Mouse (Mus musculus): ENCODE measurements around the gene Olfr348. TPM values are rescaled to one million over a fixed set of nuclear protein-coding genes. Genes with fewer than 3 reads are reported as not detected.

Olfr348 gene
- polyA plus RNA-seq (2015; fragmentation: Nextera tagmentation; extraction: Ambion mirVana) = not detected in 2 replicates

DNA sequence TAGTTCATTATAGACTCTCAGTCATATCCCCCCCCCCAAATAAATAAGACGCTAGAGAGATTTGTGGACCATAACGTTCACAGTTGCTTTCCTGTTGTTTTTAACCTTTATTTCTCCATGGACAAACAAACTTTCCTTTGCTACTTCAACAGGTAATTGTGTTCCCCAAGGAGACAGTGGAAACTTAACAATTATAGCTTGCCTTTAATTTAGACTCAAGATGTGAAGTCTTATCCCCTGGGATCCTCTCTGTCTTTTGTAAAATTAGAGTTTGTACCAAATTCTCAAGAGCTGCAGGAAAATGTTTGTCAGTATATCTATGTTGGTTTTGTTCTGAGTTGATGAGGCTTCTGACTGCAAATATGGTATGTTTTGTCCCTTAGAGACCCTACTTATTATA is at the start of gene Olfr348:
Gene Olfr348, plus strand, starts transcription at position 301 of the 400 bp plus-strand sequence.
- 77% methylated on average over 2 of the region's 2 CpGs for WGBS
- Histone ChIP-seq H3K4me3 (replicated peaks) (no peak within 1 kb of the TSS), H3K27ac (no peak within 1 kb of the TSS), H3K9ac (replicated peaks) (no peak within 1 kb of the TSS), H3K4me2 (replicated peaks) (no peak within 1 kb of the TSS), H3K27me3 (no peaks in the 10 kb centered on the region), H3K36me3 (no peaks in the 10 kb centered on the region), H3K4me1 (replicated peaks) (no peaks in the 10 kb centered on the region), H3K9me3 (0 out of 2 replicates have a peak, but pooled peaks cover 14% of the 10 kb centered on the region)
- ATAC-seq = no peak

GRCm38 (mm10) chr2:36736226-36736625 is 47.9 kb upstream of the Olfr348 start:
- H3K9ac ChIP-seq (replicated peaks) = no peak overlapping the region
- H3K4me2 ChIP-seq (replicated peaks) = no peak overlapping the region
- H3K4me3 ChIP-seq (replicated peaks) = no peak overlapping the region
- peaks cover 7% of the 10 kb centered on the region for H3K9me3 ChIP-seq
- ATAC-seq = no peak
- H3K27ac ChIP-seq = no peak overlapping the region
- no peaks in the 10 kb centered on the region for H3K27me3 ChIP-seq
- 52% methylated on average over 3 of the region's 3 CpGs for WGBS
- H3K36me3 ChIP-seq = no peaks in the 10 kb centered on the region
- H3K4me1 ChIP-seq (replicated peaks) = no peaks in the 10 kb centered on the region

DNA sequence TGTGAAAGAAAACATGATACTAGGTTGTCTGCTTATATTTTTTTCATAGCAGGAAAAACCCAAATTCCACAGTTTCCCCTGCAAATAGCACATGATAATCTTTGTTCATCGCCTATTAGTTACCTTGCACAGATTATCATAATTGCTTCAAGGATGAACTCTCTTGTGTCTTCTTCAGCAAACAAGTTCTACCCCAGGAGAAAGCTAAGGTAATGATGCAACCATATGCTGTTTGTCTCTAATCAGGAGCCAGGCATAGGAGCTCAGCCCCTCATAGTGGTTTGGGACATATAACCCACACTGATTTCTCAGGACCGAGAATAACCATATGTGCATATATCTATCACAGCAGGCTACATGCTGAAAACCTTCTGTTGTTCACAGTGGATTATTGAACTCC is 6.2 kb downstream of the Olfr348 start, which contains the start of gene Olfr50:
Gene Olfr50, plus strand, starts transcription at position 301 of the 400 bp plus-strand sequence.
- Histone ChIP-seq H3K9ac (replicated peaks) (no peak within 1 kb of the TSS), H3K4me1 (replicated peaks) (no peaks in the 10 kb centered on the region), H3K36me3 (no peaks in the 10 kb centered on the region), H3K27ac (no peak within 1 kb of the TSS), H3K27me3 (no peaks in the 10 kb centered on the region), H3K4me2 (replicated peaks) (no peak within 1 kb of the TSS), H3K9me3 (peaks cover 21% of the 10 kb centered on the region; the same call in 1 of the 2 replicates), H3K4me3 (replicated peaks) (no peak within 1 kb of the TSS)
- no peak for ATAC-seq
- 84% methylated on average over 2 of the region's 2 CpGs for WGBS

- WGBS = 67% methylated on average over 1 of the region's 1 CpGs
- Histone ChIP-seq H3K4me2 (replicated peaks) (no peak within 1 kb of the TSS), H3K4me3 (replicated peaks) (no peak within 1 kb of the TSS), H3K27ac (no peak within 1 kb of the TSS), H3K9ac (replicated peaks) (no peak within 1 kb of the TSS), H3K36me3 (no peaks in the 10 kb centered on the region), H3K9me3 (peaks cover 23% of the 10 kb centered on the region; the same call in 1 of the 2 replicates), H3K4me1 (replicated peaks) (no peaks in the 10 kb centered on the region), H3K27me3 (no peaks in the 10 kb centered on the region)
- no peak for ATAC-seq
These were observed 32.9 kb downstream of the Olfr348 start, which contains the start of gene Olfr3 for GRCm38 (mm10) chr2:36816932-36817331. Gene Olfr3, minus strand, starts transcription at chr2:36817032.

Other genes starting within 250 kb of the Olfr348 start
- gene Olfr344, start 217.6 kb upstream of the Olfr348 start, polyA plus RNA-seq (2015; fragmentation: Nextera tagmentation; extraction: Ambion mirVana) = not detected in 2 replicates
- gene Olfr345, start 144.2 kb upstream of the Olfr348 start, polyA plus RNA-seq (2015; fragmentation: Nextera tagmentation; extraction: Ambion mirVana) = not detected in 2 replicates
- not detected in 2 replicates for gene Olfr346, start 98.5 kb upstream of the Olfr348 start, polyA plus RNA-seq (2015; fragmentation: Nextera tagmentation; extraction: Ambion mirVana)
- gene Olfr347, start 52.4 kb upstream of the Olfr348 start, polyA plus RNA-seq (2015; fragmentation: Nextera tagmentation; extraction: Ambion mirVana) = not detected in 2 replicates
- gene Olfr50, start 6.3 kb downstream of the Olfr348 start, polyA plus RNA-seq (2015; fragmentation: Nextera tagmentation; extraction: Ambion mirVana) = not detected in 2 replicates
- gene Olfr3, start 32.8 kb downstream of the Olfr348 start, polyA plus RNA-seq (2015; fragmentation: Nextera tagmentation; extraction: Ambion mirVana) = not detected in 2 replicates
- gene Olfr350, start 62.0 kb downstream of the Olfr348 start, polyA plus RNA-seq (2015; fragmentation: Nextera tagmentation; extraction: Ambion mirVana) = not detected in 2 replicates
- not detected in 2 replicates for gene Olfr351, start 78.4 kb downstream of the Olfr348 start, polyA plus RNA-seq (2015; fragmentation: Nextera tagmentation; extraction: Ambion mirVana)
- gene Olfr352, start 84.2 kb downstream of the Olfr348 start, polyA plus RNA-seq (2015; fragmentation: Nextera tagmentation; extraction: Ambion mirVana) = not detected in 2 replicates
- not detected in 2 replicates for gene Olfr353, start 108.7 kb downstream of the Olfr348 start, polyA plus RNA-seq (2015; fragmentation: Nextera tagmentation; extraction: Ambion mirVana)
- gene Olfr354, start 121.4 kb downstream of the Olfr348 start, polyA plus RNA-seq (2015; fragmentation: Nextera tagmentation; extraction: Ambion mirVana) = not detected in 2 replicates
- not detected in 2 replicates for gene Olfr355, start 144.6 kb downstream of the Olfr348 start, polyA plus RNA-seq (2015; fragmentation: Nextera tagmentation; extraction: Ambion mirVana)
- not detected in 2 replicates for gene Olfr356, start 152.8 kb downstream of the Olfr348 start, polyA plus RNA-seq (2015; fragmentation: Nextera tagmentation; extraction: Ambion mirVana)
- gene Olfr357, start 209.6 kb downstream of the Olfr348 start, polyA plus RNA-seq (2015; fragmentation: Nextera tagmentation; extraction: Ambion mirVana) = not detected in 2 replicates
- gene Olfr358, start 225.1 kb downstream of the Olfr348 start, polyA plus RNA-seq (2015; fragmentation: Nextera tagmentation; extraction: Ambion mirVana) = not detected in 2 replicates